Mouse (Mus musculus) thymus, postnatal 4 days (tissue): ENCODE data around the gene Erc1.

ENCODE experiments used
- DNase-seq: peaks from one replicate; pipeline ENCODE4 v3.0.0; 2021

Erc1 gene

GRCm38 (mm10) chr6:119585652-119586375, 262.2 kb downstream of the Erc1 start:
- no peak for DNase-seq

- DNase-seq, result no peak
Observed at GRCm38 (mm10) chr6:119584061-119584460, 263.9 kb downstream of the Erc1 start.

- no peak for DNase-seq
Observed at GRCm38 (mm10) chr6:119583165-119583564, 264.8 kb downstream of the Erc1 start.

- no peak for DNase-seq
Observed at GRCm38 (mm10) chr6:119576706-119577105, 271.3 kb downstream of the Erc1 start.

GRCm38 (mm10) chr6:119575331-119575730, 272.6 kb downstream of the Erc1 start:
- DNase-seq, result no peak

- no peak for DNase-seq
Observed at GRCm38 (mm10) chr6:119572296-119572695, 275.7 kb downstream of the Erc1 start.

- DNase-seq, result peak; percentile 41
Observed at GRCm38 (mm10) chr6:119570797-119571196, 277.2 kb downstream of the Erc1 start.

GRCm38 (mm10) chr6:119568339-119568738, 279.6 kb downstream of the Erc1 start:
- no peak for DNase-seq

GRCm38 (mm10) chr6:119565451-119566379, 282.3 kb downstream of the Erc1 start:
- no peak for DNase-seq

- DNase-seq, result no peak
Observed at GRCm38 (mm10) chr6:119562558-119562957, 285.4 kb downstream of the Erc1 start.

- no peak for DNase-seq
Observed at GRCm38 (mm10) chr6:119558855-119559254, 289.1 kb downstream of the Erc1 start.

GRCm38 (mm10) chr6:119554439-119554838, 293.5 kb downstream of the Erc1 start:
- DNase-seq, result peak; percentile 49

- DNase-seq, result no peak
Observed at GRCm38 (mm10) chr6:119544518-119544864, 303.5 kb downstream of the Erc1 start.

- DNase-seq, result peak; percentile 71
Observed at GRCm38 (mm10) chr6:119543803-119544517, 304.0 kb downstream of the Erc1 start, which contains the start of gene Wnt5b. Gene Wnt5b, minus strand, starts transcription at chr6:119544347.

GRCm38 (mm10) chr6:119543456-119543802, 304.5 kb downstream of the Erc1 start:
- DNase-seq, result peak; percentile 73

- no peak for DNase-seq
Observed at GRCm38 (mm10) chr6:119535867-119536266, 312.1 kb downstream of the Erc1 start.

GRCm38 (mm10) chr6:119533170-119533709, 314.7 kb downstream of the Erc1 start:
- DNase-seq, result no peak

- no peak for DNase-seq
Observed at GRCm38 (mm10) chr6:119529659-119530058, 318.3 kb downstream of the Erc1 start.

- DNase-seq, result no peak
Observed at GRCm38 (mm10) chr6:119526498-119526897, 321.5 kb downstream of the Erc1 start.

GRCm38 (mm10) chr6:119521931-119522391, 326.0 kb downstream of the Erc1 start:
- DNase-seq, result peak; percentile 57

- no peak for DNase-seq
Observed at GRCm38 (mm10) chr6:119521482-119521900, 326.5 kb downstream of the Erc1 start.
